Mouse (Mus musculus): Measurements from ENCODE around the gene Uqcr11. TPM values are rescaled to one million over a fixed set of nuclear protein-coding genes. Genes with fewer than 3 reads are reported as not detected.

The Uqcr11 gene
- total and polyA plus RNA-seq, 2 experiments from 2014 or later, result 391 to 981 TPM

- no peak for ATAC-seq
- WGBS, result 24% methylated on average over 1 of the region's 1 CpGs
- H3K4me1 ChIP-seq (ENCODE audit: insufficient read depth, low read length), result no peaks in the 10 kb centered on the region
- peaks cover 7% of the 10 kb centered on the region; the same call in 1 of the 2 replicates for H3K27me3 ChIP-seq (ENCODE audit: insufficient read depth, low read length)
- H3K4me3 ChIP-seq (ENCODE audit: low read length), result no peak overlapping the region
- no peak overlapping the region for H3K4me2 ChIP-seq (ENCODE audit: low read depth, low read length)
- no peak overlapping the region for H3K27ac ChIP-seq
- no peak for DNase-seq (ENCODE audit: low spot score)
- no peaks in the 10 kb centered on the region for H3K9me3 ChIP-seq (ENCODE audit: low read length)
- no peak for TF ChIP-seq CTCF (IDR thresholded peaks at IDR 0.05; ENCODE audit: low read depth)
- no peaks in the 10 kb centered on the region for H3K36me3 ChIP-seq (ENCODE audit: insufficient read depth, low read length)
- H3K9ac ChIP-seq (replicated peaks; ENCODE audit: low read length), result no peak overlapping the region
Measured at GRCm38 (mm10) chr10:80445052-80445451, 38.4 kb upstream of the Uqcr11 start.

GRCm38 (mm10) chr10:80444339-80445045 is 37.9 kb upstream of the Uqcr11 start:
- no peak overlapping the region for H3K9ac ChIP-seq (replicated peaks; ENCODE audit: low read length)

GRCm38 (mm10) chr10:80443575-80444278 is 37.1 kb upstream of the Uqcr11 start:
- DNase-seq (ENCODE audit: low spot score), result no peak
- Histone ChIP-seq H3K27ac (no peak overlapping the region), H3K4me3 (ENCODE audit: low read length) (no peak overlapping the region), H3K4me2 (ENCODE audit: low read depth, low read length) (no peak overlapping the region), H3K27me3 (ENCODE audit: insufficient read depth, low read length) (peaks cover 7% of the 10 kb centered on the region; the same call in 1 of the 2 replicates), H3K9ac (replicated peaks; ENCODE audit: low read length) (no peak overlapping the region), H3K36me3 (ENCODE audit: insufficient read depth, low read length) (no peaks in the 10 kb centered on the region), H3K4me1 (ENCODE audit: insufficient read depth, low read length) (no peaks in the 10 kb centered on the region), H3K9me3 (ENCODE audit: low read length) (no peaks in the 10 kb centered on the region)
- TF ChIP-seq CTCF (IDR thresholded peaks at IDR 0.05; ENCODE audit: low read depth), result no peak
- 73% methylated on average over 8 of the region's 8 CpGs for WGBS
- no peak for ATAC-seq

More at GRCm38 (mm10) chr10:80444339-80445045, 37.9 kb upstream of the Uqcr11 start:
- ATAC-seq (0 out of 2 replicates have a peak, but pooled peaks have one; percentile 8), DNase-seq (ENCODE audit: low spot score) (peak; percentile 39)
- no peaks in the 10 kb centered on the region for H3K9me3 ChIP-seq (ENCODE audit: low read length)
- WGBS, result 37% methylated on average over 5 of the region's 5 CpGs
- no peak overlapping the region for H3K4me3 ChIP-seq (ENCODE audit: low read length)
- H3K27ac ChIP-seq, result no peak overlapping the region
- no peaks in the 10 kb centered on the region for H3K4me1 ChIP-seq (ENCODE audit: insufficient read depth, low read length)
- H3K27me3 ChIP-seq (ENCODE audit: insufficient read depth, low read length), result peaks cover 7% of the 10 kb centered on the region; the same call in 1 of the 2 replicates
- H3K4me2 ChIP-seq (ENCODE audit: low read depth, low read length), result no peak overlapping the region
- H3K36me3 ChIP-seq (ENCODE audit: insufficient read depth, low read length), result no peaks in the 10 kb centered on the region
- TF ChIP-seq CTCF (IDR thresholded peaks at IDR 0.05; ENCODE audit: low read depth), result no peak; the same call in 1 of the 2 replicates

GRCm38 (mm10) chr10:80442989-80443388 is 36.4 kb upstream of the Uqcr11 start:
- Histone ChIP-seq H3K4me1 (ENCODE audit: insufficient read depth, low read length) (no peaks in the 10 kb centered on the region), H3K9me3 (ENCODE audit: low read length) (no peaks in the 10 kb centered on the region), H3K4me2 (ENCODE audit: low read depth, low read length) (no peak overlapping the region), H3K27ac (no peak overlapping the region), H3K9ac (replicated peaks; ENCODE audit: low read length) (no peak overlapping the region), H3K4me3 (ENCODE audit: low read length) (no peak overlapping the region), H3K36me3 (ENCODE audit: insufficient read depth, low read length) (no peaks in the 10 kb centered on the region), H3K27me3 (ENCODE audit: insufficient read depth, low read length) (peaks cover under 1% of the 10 kb centered on the region; the same call in 1 of the 2 replicates)
- ATAC-seq (no peak), DNase-seq (ENCODE audit: low spot score) (no peak)
- TF ChIP-seq CTCF (IDR thresholded peaks at IDR 0.05; ENCODE audit: low read depth), result no peak
- 53% methylated on average over 2 of the region's 2 CpGs for WGBS

- Histone ChIP-seq H3K36me3 (ENCODE audit: insufficient read depth, low read length) (no peaks in the 10 kb centered on the region), H3K4me3 (ENCODE audit: low read length) (no peak overlapping the region), H3K4me2 (ENCODE audit: low read depth, low read length) (no peak overlapping the region), H3K27ac (no peak overlapping the region), H3K9ac (replicated peaks; ENCODE audit: low read length) (no peak overlapping the region), H3K9me3 (ENCODE audit: low read length) (no peaks in the 10 kb centered on the region), H3K4me1 (ENCODE audit: insufficient read depth, low read length) (no peaks in the 10 kb centered on the region), H3K27me3 (ENCODE audit: insufficient read depth, low read length) (no peaks in the 10 kb centered on the region)
- WGBS, result 58% methylated on average over 8 of the region's 8 CpGs
- no peak; the same call in 1 of the 2 replicates for TF ChIP-seq CTCF (IDR thresholded peaks at IDR 0.05; ENCODE audit: low read depth)
- DNase-seq (ENCODE audit: low spot score) (no peak), ATAC-seq (no peak)
Measured at GRCm38 (mm10) chr10:80441598-80441997, 35.0 kb upstream of the Uqcr11 start.

GRCm38 (mm10) chr10:80440031-80440430 is 33.4 kb upstream of the Uqcr11 start:
- TF ChIP-seq CTCF (IDR thresholded peaks at IDR 0.05; ENCODE audit: low read depth), result no peak
- H3K36me3 ChIP-seq (ENCODE audit: insufficient read depth, low read length), result no peaks in the 10 kb centered on the region
- ATAC-seq, result no peak
- H3K27ac ChIP-seq, result no peak overlapping the region
- H3K27me3 ChIP-seq (ENCODE audit: insufficient read depth, low read length), result no peaks in the 10 kb centered on the region
- no peak overlapping the region for H3K4me3 ChIP-seq (ENCODE audit: low read length)
- H3K4me2 ChIP-seq (ENCODE audit: low read depth, low read length), result no peak overlapping the region
- no peak overlapping the region for H3K9ac ChIP-seq (replicated peaks; ENCODE audit: low read length)
- no peak for DNase-seq (ENCODE audit: low spot score)
- H3K4me1 ChIP-seq (ENCODE audit: insufficient read depth, low read length), result no peaks in the 10 kb centered on the region
- no peaks in the 10 kb centered on the region for H3K9me3 ChIP-seq (ENCODE audit: low read length)

All from hindbrain, postnatal 0 days (tissue).